11 mouse cellular contexts compared by ENCODE assay signal in genomic region chr5:66603746-66604145, GRCm38 (mm10). TPM values are rescaled to one million over a fixed set of nuclear protein-coding genes. Genes with fewer than 3 reads are reported as not detected.
DNase-seq lines count a peak whose midpoint lies in the region; ATAC-seq and TF ChIP-seq lines count a peak whose summit lies in the region.
"Had no signal": no experiment of that assay in that cellular context is flagged by ENCODE, and none has a peak within 500 bp of the region (broad histone marks: within the 10 kb centered on the region; RNA-seq: fewer than 3 reads in every experiment).

No protein-coding gene starts in this region.

- intact Hi-C loops in left cerebral cortex, postnatal 25 days (cut with DNase I) = no loop called here

- peak overlapping the region; percentile 95 for H3K4me2 ChIP-seq in myocyte (ENCODE audit: low read depth)

- WGBS in kidney, adult 2 months = 28% methylated on average over 8 of the region's 8 CpGs

- H3K4me1 ChIP-seq in kidney, adult 2 months (ENCODE audit: control insufficient read depth, insufficient read depth, low read length) = peaks cover 31% of the 10 kb centered on the region

- H3ac ChIP-seq in myocyte (ENCODE audit: control insufficient read depth, insufficient read length) = no peak overlapping the region

- peak; percentile 54 to 79 for DNase-seq in adrenal gland, adult (ENCODE audit: inconsistent age in 2 of 2, low spot score in 1 of 2)
- DNase-seq in adrenal gland, postnatal 14 days = no peak
- DNase-seq in lung, adult 18-20 months = peak; percentile 40 to 62
- no peak for DNase-seq in lung, postnatal 14 days
- peak; percentile 85 for DNase-seq in kidney, adult 2 months
- DNase-seq in left cerebral cortex, postnatal 25 days (ENCODE audit: low spot score in 2 of 2) = no peak
- DNase-seq: cerebellum, adult 11-12 months; right cerebral cortex, postnatal 25 days had no signal

- TF ChIP-seq CTCF in kidney, adult 2 months (conservative IDR thresholded peaks at IDR 0.05; ENCODE audit: insufficient read depth, insufficient read length, low read depth, low read length) = 0 out of 2 replicates have a peak, but pooled peaks have one; percentile 9

- H3K27ac ChIP-seq in kidney, adult 2 months (ENCODE audit: insufficient read depth, low read depth, low read length) = peak overlapping the region; percentile 64

- no peak overlapping the region for H3K4me3 ChIP-seq in kidney, adult 2 months (ENCODE audit: insufficient read depth, low read depth, low read length)
- H3K4me3 ChIP-seq in myocyte = no peak overlapping the region

- no peak for TF ChIP-seq POLR2A in kidney, adult 2 months (IDR thresholded peaks at IDR 0.05; ENCODE audit: low read depth, low read length)
- no peak for TF ChIP-seq POLR2A in myocyte (IDR thresholded peaks at IDR 0.05; ENCODE audit: insufficient read length, low read depth)

- no peaks in the 10 kb centered on the region for H3K36me3 ChIP-seq in kidney, adult 2 months (ENCODE audit: control insufficient read depth, insufficient read depth, low read length)
- H3K36me3 ChIP-seq in myocyte (ENCODE audit: control insufficient read depth, insufficient read depth) = no peaks in the 10 kb centered on the region

- ATAC-seq in megakaryocyte, adult 5-6 weeks (ENCODE audit: poor library complexity, severe bottlenecking) = no peak
- ATAC-seq: midbrain, embryonic 16.5 days had no signal

- H3K27me3 ChIP-seq in kidney, adult 2 months (replicated peaks; ENCODE audit: control insufficient read depth, insufficient read depth, low read length) = no peaks in the 10 kb centered on the region
- H3K27me3 ChIP-seq in myocyte (ENCODE audit: control insufficient read depth, insufficient read depth, insufficient read length) = no peaks in the 10 kb centered on the region

- peaks cover 100% of the 10 kb centered on the region for H3K79me2 ChIP-seq in myocyte (ENCODE audit: control insufficient read depth, insufficient read depth)

TF ChIP-seq in myocyte, 11 proteins besides CTCF, POLR2A, EP300 and RAD21:
- TF ChIP-seq TCF12 (IDR thresholded peaks at IDR 0.05; ENCODE audit: insufficient read depth, poor library complexity, severe bottlenecking) (no peak), MYOG (IDR thresholded peaks at IDR 0.05; ENCODE audit: control insufficient read depth in 1 of 3, insufficient read depth in 1 of 3, insufficient read length in 2 of 3, low read depth in 2 of 3) (no peak), E2F4 (IDR thresholded peaks at IDR 0.05; ENCODE audit: insufficient read depth) (no peak), TCF3 (IDR thresholded peaks at IDR 0.05; ENCODE audit: insufficient read length, low read depth) (no peak), REST (IDR thresholded peaks at IDR 0.05; ENCODE audit: insufficient read depth, insufficient read length) (no peak), SRF (IDR thresholded peaks at IDR 0.05; ENCODE audit: control insufficient read depth, insufficient read length, low read depth) (no peak), CEBPB (IDR thresholded peaks at IDR 0.05; ENCODE audit: insufficient read depth, poor library complexity, severe bottlenecking) (no peak), USF1 (IDR thresholded peaks at IDR 0.05; ENCODE audit: low read depth) (no peak)

RNA-seq across cellular contexts. Expression of gene Apbb2, which starts 14.8 kb away (rescaled TPM):
- 54.6 and 59.9 TPM in 2 replicates for total RNA-seq in adrenal gland, postnatal 14 days (2021)
- polyA plus RNA-seq in kidney, adult 2 months (2012; rRNA removed) = 21.4 and 27.7 TPM in 2 replicates
- polyA plus RNA-seq in myocyte (2012; fragmentation: generic; extraction: Trizol) = 19.1 TPM
- 10 to 100 TPM; 60.5 to 66.8 TPM for total RNA-seq in left cerebral cortex, postnatal 25 days (2021)
- 0.52 and 0.78 TPM in 2 replicates for total RNA-seq in megakaryocyte, adult 5-6 weeks (2015)
- total RNA-seq in megakaryocyte, adult 5-6 weeks (2017) = 0.51 and 1.9 TPM in 2 replicates

Comparison
In these comparisons a context has a peak if more than half of its experiments do, and no peak if none do; other contexts are left out.
1. DNase-seq: peak in adrenal gland, adult (2 of 2), lung, adult 18-20 months (2 of 2) and kidney, adult 2 months (single experiment); none in adrenal gland, postnatal 14 days (single experiment), lung, postnatal 14 days (single experiment) and left cerebral cortex, postnatal 25 days (0 of 2).
2. RNA of gene Apbb2, which starts 14.8 kb away (total RNA-seq): 60.5 to 66.8 TPM in left cerebral cortex, postnatal 25 days and 54.6 to 59.9 TPM in adrenal gland, postnatal 14 days; 0.51 to 1.9 TPM in megakaryocyte, adult 5-6 weeks; every median in the first group is over 10 times any median in the second.